Mouse (Mus musculus): Measurements from ENCODE around the gene P4ha1.

The P4ha1 gene

DNA sequence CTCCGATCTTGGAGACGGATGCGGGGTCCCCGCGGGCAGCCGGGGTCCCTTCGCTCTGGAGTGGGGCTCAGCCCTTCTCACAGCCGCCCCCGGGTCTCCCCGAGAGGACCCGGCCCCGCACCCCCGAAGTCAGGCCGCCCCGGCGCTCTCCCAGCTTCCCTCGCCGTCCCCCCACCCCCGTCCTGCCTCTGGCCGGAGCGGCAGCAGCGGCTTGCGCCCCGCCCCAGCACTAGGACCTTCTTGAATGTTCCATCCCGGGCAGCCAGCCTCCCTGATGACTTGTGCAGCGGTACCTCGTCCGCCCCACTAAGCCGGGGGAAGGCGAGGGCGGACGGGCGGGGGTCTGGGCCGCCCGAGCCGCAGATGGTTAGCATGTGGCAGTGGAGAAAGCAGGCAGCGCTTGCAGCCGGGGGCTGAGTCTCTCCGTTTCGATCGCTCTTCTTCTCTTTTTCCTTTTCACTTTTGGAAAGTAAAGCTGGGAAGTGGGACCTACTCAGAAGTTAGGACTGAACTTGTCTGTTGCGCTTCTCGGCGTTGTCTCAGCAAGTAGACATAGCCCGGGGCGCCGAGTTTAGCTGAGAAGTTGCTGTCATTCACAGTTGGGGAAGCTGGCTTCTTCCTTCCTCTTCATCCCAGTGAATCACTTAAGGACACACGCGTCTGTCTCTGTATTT is 529 bp downstream of the P4ha1 start:
- peak in 1 of 2 experiments; percentile 41 for DNase-seq (ENCODE audit: low spot score in 2 of 2)

DNA sequence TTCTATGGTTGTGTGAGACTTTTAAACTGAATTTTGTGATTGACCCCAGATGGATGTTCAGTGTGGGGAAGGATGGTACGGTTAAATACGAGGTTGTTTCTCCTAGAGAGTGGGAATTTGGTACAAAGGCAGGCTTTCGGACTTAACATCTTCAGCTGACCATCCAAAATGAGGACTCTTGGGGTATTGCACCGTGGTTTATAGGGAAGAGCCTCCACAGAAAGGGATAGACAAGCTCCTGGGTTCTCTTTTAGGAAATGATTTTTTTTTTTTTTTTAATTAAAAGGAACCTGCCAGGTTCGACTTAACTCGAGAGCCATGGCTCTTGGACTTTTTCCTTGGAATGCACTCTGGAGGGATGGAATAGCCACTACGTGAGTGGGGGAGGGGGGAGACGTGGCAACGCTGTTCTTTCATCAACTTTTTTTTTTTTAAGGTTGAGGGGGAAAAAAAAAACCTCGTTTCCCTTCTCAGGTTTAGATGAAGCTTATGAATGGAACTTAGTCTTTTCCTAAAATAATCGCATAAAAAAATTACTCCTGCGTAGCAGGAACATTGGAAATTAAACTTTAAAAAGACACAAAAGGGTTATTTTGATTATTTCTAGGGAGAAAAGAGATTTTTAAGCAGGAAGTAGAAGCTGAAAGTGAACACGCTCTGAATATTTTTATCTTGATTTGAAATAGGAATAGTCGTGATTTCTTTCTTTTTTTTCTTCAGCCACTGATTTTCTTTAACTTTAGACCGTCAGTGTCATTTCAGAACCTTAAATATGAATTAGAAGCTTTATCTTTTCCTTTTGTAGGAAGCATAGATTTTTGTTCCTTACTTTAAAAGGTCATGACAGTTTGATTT is 1.4 kb downstream of the P4ha1 start:
- DNase-seq (ENCODE audit: low spot score in 2 of 2), result no peak

- no peak for DNase-seq (ENCODE audit: low spot score in 2 of 2)
Measured at GRCm38 (mm10) chr10:59326612-59327315, 3.7 kb downstream of the P4ha1 start.

DNA sequence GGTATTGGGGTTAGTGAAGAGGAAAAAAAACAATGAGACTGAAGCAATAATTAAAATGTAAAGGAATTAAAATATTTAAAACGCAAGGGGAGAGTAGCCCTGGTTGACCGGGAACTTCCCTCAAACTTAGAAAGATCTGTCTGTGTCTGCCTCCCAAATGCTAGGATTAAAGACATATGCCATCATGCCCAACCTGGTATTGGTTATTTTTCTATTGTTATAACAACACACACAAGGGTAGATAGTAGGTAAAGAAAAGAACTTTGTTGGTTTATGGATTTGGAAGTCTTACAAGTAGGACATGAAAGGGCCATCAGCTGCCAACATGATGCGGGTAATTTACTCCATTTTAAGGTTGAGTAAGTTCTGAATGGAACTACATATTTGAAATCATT is 4.2 kb downstream of the P4ha1 start:
- no peak for DNase-seq (ENCODE audit: low spot score in 2 of 2)

DNA sequence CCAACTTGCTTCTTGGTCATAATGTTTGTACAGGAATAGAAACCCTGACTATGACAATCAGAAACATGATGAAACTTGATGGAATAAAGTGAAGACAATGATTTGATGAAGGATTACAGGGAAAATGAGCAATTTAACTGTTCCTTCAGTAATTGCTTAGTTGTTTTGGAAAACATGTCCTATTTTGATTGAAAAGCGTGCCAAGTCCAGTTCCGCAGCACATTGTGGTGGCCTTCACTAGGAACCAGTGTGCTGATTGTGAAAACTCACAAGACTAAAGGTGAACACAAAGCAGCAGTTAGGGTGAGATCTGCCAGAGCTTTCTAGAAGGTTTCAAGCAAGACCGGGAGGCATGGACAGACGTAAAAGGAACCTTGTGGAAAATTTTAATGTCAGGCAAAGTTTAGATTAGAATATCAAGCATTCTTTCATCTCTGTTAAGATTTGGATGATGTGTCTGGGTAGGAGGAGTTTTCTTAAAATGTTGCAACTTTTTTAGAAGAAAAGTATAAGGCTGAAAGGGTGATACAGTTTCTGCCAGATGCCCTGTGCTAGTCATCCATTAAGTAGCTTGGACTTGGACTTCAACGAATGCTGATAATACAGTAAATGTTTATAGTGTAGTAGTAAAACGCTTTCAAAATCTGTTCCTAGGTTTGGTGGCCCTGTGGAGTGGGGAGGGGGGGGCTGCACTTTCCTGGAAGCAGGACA is 8.6 kb downstream of the P4ha1 start:
- DNase-seq (ENCODE audit: low spot score in 2 of 2), result no peak

DNA sequence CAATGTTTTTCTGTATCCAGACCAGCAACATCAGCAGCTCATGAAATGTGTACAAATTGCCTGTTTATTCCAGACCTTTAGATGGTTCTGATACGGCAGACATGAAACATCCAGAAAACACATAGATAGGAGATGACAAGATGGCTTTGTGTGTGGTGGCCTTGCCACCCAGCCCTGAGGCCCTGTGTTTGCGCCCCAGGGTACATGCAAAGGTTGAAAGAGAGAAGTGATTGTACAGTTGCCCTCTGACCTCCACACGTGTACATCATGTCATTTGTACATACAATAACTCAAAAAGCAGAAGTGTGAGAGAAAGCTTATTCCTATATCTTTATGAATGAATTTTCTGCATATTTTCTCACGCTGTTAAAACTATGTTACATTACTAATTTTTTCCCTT is 10.3 kb downstream of the P4ha1 start:
- DNase-seq (ENCODE audit: low spot score in 2 of 2), result no peak

DNA sequence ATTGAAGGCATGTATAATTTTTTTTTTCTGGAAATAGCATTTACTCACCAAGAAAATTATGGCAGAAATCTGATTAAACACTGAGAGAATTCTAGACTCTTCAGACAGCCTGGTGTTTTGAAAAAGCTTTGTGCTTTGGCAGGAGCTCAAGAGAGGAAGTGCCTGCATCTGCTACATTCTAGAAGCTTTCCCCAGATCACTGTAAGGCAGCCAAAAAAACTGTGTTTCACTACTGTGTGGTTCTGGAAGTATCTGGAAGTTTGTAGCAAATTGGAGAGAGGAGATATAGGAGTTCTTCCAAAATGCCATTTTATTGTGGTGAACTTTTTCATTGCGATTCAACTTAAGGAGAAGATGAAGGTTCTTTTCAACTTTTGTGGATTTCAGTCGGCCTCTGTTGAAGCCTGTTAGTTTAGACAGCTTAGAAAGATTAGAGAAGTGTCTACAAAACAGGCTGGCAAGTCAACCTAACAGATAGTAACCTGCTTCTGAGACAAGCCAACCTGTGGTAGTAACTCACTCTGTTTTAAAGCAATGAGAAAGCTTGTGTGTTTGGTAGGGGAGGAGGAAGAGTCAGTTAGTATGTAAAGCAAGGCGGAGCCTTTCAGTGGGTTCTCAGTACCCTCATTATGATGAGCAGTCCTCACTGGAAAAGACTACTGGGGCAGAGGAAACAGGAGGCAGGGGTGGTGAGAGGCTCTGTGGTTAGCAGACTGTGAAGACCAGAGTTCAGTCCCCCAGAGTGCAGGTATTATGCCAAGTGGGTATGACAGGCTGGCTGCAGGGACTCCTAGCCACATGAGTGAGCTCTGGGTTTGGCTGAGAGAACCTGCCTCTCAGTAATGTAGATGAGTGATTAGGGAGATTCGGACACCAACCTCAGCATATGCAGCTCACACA is 12.1 kb downstream of the P4ha1 start:
- peak in 1 of 2 experiments; percentile 7 for DNase-seq (ENCODE audit: low spot score in 2 of 2)

DNA sequence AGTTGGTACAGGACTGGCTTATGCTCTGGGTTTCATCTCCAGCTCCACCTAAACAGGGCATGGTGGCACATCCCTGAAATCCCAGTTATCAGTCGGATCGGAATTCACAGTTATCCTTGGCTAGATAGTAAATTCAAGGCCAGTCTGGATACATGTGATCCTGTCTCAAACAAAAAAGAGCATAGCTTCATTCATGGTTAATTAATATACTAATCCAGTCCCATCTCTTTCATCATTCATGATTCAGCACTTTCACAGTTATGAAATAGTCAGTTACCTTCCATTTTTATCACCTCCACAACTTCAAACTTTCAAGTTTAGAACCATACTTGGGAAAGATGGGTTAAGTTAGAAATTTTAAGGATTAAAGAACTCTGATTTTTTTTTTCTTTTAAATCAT is 13.0 kb downstream of the P4ha1 start:
- no peak for DNase-seq (ENCODE audit: low spot score in 2 of 2)

DNA sequence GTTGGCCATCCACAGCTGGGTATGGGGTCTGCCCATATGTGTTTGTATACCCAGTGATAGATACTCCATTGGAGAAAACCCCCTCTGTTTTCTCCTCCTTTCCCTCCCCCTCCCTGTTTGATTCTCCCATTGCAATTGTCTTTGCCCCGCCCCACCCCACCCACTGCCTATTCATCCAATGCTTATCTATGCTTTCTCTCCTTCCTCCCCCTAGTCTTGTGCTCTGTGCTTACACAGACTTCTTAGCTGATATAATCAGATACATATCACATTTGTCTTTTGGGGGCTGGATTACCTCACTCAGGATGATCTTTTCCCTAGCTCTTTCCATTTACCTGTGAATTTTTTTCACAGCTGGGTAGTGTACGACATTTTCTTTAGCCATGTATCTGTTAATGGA is 23.5 kb downstream of the P4ha1 start:
- DNase-seq (ENCODE audit: low spot score in 2 of 2), result no peak

DNA sequence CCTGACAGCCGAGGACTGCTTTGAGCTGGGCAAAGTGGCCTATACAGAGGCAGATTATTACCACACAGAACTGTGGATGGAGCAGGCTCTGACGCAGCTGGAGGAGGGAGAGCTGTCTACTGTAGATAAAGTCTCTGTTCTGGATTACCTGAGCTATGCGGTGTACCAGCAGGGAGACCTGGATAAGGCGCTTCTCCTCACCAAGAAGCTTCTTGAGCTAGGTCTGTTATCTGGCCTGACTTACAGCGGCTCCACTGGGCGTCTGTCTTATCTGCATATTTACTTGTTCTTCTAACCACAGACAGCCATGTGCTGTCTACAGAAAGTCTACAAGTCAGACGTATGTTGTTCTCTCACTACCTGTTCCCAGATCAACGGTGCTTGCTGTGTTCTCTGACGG is 25.1 kb downstream of the P4ha1 start:
- DNase-seq (ENCODE audit: low spot score in 2 of 2), result no peak

DNA sequence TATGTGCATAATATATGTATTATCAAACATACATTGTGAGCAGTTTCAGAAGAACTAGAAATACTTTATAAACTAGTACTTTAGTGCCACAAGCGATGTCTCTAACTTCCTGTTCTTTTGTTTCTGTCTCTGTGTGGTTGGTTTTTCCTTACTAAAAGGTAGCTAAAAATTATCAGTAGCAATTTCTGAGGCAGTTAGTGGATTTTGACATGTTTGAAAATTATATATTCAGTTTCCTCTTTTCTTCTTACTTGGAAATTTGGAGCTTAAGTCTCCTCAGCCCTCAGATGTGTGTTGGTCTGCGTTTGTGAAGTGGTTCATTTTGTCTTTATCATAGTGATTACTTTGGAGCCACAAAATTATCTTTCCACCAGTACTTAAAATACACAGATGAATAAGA is 26.4 kb downstream of the P4ha1 start:
- no peak for DNase-seq (ENCODE audit: low spot score in 2 of 2)

- DNase-seq (ENCODE audit: low spot score in 2 of 2), result no peak
Measured at GRCm38 (mm10) chr10:59353065-59353464, 30.0 kb downstream of the P4ha1 start.

- DNase-seq (ENCODE audit: low spot score in 2 of 2), result no peak
Measured at GRCm38 (mm10) chr10:59354120-59354519, 31.0 kb downstream of the P4ha1 start.

DNA sequence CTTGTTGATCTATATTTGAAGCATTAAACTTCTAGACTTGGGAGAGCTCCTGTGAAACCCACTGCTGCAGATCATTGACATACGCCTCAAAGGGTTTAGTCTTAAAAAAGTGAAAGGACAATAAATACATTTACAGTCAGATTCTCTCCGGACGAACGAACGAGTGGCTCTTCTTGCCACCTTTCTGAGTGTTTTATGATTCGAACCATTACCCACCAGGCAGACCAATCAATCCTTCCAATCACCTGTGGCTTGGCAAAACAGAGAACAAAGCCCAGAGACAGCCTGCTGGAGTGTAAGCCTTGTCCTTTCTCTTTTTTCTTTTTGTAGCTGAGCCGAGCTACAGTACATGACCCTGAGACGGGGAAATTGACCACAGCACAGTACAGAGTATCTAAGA is 31.9 kb downstream of the P4ha1 start:
- DNase-seq (ENCODE audit: low spot score in 2 of 2), result no peak

DNA sequence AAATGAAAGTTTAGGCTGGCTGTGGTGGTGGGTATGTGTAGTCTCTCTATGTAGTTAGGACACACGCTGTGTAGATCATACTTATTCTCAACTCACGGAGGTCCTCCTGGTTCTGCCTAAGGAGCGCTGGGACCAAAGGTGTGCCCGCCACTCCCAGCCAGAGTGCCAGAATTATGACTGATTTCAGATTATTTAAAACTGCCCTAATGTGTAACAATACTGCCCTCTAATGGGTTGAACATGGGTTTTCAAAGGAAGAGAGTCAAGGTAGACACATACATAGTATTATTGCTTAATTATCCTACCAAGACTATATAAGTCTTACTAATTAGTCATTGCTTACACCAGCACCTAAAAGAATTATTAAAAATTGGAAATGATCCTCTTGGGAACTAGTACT is 35.6 kb downstream of the P4ha1 start:
- DNase-seq (ENCODE audit: low spot score in 2 of 2), result no peak

DNA sequence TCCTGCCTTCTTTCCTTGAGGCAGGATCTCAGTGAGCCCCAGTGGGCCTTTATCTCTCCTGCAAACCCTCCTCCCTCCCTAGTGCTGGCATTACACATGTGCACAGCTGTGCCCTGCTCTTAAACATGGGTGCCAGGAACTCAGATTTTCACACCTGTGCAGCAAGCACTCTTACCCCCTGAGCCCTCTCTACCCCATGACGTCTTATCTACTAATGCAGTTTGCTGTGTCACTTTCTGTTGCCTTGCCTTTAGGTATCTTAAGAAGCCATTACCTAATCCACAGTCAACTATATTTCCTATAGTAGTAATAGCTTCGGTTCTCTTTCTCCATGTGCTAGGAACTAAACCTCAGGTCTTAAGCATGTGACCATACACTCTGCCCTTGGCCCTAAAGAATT is 40.1 kb downstream of the P4ha1 start:
- DNase-seq (ENCODE audit: low spot score in 2 of 2), result no peak

- DNase-seq (ENCODE audit: low spot score in 2 of 2), result no peak
Measured at GRCm38 (mm10) chr10:59364551-59364950, 41.5 kb downstream of the P4ha1 start.

- DNase-seq (ENCODE audit: low spot score in 2 of 2), result no peak
Measured at GRCm38 (mm10) chr10:59365804-59366589, 42.9 kb downstream of the P4ha1 start.

GRCm38 (mm10) chr10:59366746-59367145 is 43.6 kb downstream of the P4ha1 start:
- no peak for DNase-seq (ENCODE audit: low spot score in 2 of 2)

DNA sequence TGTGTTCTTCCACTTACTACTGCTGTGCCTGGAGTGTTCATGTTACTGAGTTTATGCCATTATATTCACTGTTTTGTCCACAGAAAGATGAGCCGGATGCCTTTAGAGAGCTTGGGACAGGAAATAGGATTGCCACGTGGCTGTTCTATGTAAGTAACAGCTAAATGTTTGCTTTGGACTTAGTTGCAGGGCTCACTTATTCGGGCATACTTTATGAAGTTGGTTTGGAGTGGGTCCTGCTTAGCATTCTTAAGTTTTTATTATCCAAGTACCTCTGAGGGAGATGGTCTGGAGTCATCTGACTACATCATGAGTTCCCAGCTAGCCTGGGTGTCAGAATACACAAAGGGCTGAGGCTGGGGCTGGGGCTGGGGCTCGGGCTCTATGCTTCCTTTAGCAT is 44.1 kb downstream of the P4ha1 start:
- DNase-seq (ENCODE audit: low spot score in 2 of 2), result no peak

All from thymus, postnatal 10 days (tissue).